Mouse (Mus musculus) cerebellum, postnatal 14 days (tissue): ENCODE measurements at regions not wholly inside any gene's neighbourhood (a gene's known extent, or its start where the extent isn't known, plus 50 kb on each side); places are given as distances from the start of the nearest gene placed in this dataset.
"Not testable (repeated sequence)": the region's sequence is repeated elsewhere in the genome, so short reads cannot be mapped to it uniquely, and the experiment has no call there.

Source experiments
- DNase-seq, 2 experiments: peaks; one replicate each; pipeline ENCODE4 v3.0.0; 2021; ENCODE audit warnings: mixed read lengths in 2 of 2

- no peak for DNase-seq
These were observed 50.0 kb upstream of the Klhl24 start for GRCm38 (mm10) chr16:20047356-20047755.

GRCm38 (mm10) chr16:20035166-20035565 is 52.3 kb upstream of the Klhl6 start:
- DNase-seq, result not testable (repeated sequence)

DNA sequence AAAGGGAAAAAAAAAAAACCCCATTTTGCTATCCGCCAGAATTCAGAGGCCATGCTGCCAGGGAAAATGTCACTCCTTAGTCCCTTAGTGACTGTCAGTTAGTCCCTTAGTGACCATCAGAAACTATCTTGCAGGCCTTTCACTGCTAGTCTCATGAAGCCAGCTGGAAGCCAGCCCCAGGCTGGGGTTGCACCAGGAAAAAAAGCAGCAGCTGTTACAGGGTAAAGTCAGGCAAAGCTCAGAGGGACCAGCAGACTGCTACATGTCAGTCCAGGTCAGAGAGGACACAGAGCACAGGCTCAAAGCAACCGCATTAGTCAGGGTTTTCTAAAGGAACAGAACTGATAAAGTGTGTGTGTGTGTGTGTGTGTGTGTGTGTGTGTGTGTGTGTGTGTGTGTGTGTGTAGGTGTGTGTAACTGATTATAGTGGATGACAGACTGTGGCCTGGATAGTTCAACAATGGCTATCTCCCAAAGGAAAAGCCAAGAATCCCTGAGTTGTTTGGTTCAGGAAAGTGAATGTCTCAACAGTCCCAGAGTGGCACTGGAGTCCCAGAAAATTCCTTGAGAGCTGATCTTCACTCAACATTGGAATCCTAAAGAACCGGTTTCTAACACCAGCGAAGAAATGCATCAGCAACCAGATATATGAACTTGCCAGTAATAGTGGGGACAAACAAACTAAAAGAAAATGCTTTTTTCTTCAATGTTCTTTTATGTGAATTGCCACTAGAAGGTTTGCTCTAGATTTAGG is 49.7 kb upstream of the Klhl6 start:
- DNase-seq, result peak; percentile 13 to 35
